Mouse (Mus musculus): ENCODE results near the gene Hipk1. TPM values are rescaled to one million over a fixed set of nuclear protein-coding genes. Genes with fewer than 3 reads are reported as not detected.
"Not testable (repeated sequence)": the region's sequence is repeated elsewhere in the genome, so short reads cannot be mapped to it uniquely, and the experiment has no call there.

Hipk1 gene
- 100 to 1,000 TPM; 102 to 117 TPM for total RNA-seq (2021)

GRCm38 (mm10) chr3:103791230-103792110 is at the start of gene Hipk1:
Gene Hipk1, minus strand, starts transcription at chr3:103791563.
- intact Hi-C loops (cut with DNase I) = loop anchor here (1.0 kb wide), 1 partner anchor 18 kb away; the partner anchor contains the start of genes Ap4b1, Dclre1b and Gm43064
- DNase-seq = peak; percentile 95 to 96

GRCm38 (mm10) chr3:103840946-103841345 is 49.6 kb upstream of the Hipk1 start:
- intact Hi-C loops (cut with DNase I); DNase-seq: not testable (repeated sequence)

DNA sequence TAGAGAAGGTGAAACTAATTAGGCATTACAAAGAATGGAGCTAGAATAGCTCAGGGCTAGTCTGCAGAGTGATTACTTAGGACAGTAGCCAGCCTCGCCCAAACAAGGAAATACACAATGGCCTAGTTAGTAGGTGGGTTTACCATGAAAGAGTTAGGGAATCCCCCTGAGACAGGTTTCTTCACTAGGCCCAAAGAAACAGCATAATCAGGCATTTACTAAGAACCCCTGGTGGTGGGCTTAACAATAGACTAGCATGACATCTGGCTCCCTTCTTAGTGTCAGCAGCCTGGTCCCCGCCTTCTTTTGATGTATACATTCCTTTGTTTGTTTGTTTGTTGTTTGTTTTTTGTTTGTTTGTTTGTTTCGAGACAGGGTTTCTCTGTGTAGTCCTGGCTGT is 48.8 kb upstream of the Hipk1 start:
- intact Hi-C loops (cut with DNase I); DNase-seq: not testable (repeated sequence)

DNA sequence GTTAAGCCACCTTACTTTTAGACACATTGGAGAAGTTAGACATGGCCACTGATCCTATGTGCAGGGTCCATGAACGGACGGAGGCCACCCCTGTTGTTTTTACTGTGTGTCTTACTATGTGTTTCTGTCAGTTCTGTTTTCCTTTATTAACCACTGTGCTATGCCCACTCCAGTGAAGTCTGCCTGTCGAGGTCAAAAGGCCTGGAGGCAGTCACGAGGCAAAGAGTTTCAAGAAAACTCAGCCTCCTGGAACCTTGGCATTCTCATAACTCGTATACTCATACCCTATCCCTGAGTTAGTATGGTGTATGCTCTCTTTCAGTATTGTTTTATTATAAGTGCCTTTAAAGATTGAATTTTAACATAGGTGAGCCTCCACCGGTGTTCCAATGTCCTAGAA is 48.3 kb upstream of the Hipk1 start:
- intact Hi-C loops (cut with DNase I) = no loop called here
- DNase-seq = no peak

- DNase-seq = no peak
- intact Hi-C loops (cut with DNase I) = no loop called here
Measured at GRCm38 (mm10) chr3:103836453-103836852, 45.1 kb upstream of the Hipk1 start.

GRCm38 (mm10) chr3:103835951-103836310 is 44.6 kb upstream of the Hipk1 start:
- DNase-seq = no peak
- intact Hi-C loops (cut with DNase I) = no loop called here

GRCm38 (mm10) chr3:103835272-103835950 is 44.0 kb upstream of the Hipk1 start:
- DNase-seq = no peak
- intact Hi-C loops (cut with DNase I) = no loop called here

DNA sequence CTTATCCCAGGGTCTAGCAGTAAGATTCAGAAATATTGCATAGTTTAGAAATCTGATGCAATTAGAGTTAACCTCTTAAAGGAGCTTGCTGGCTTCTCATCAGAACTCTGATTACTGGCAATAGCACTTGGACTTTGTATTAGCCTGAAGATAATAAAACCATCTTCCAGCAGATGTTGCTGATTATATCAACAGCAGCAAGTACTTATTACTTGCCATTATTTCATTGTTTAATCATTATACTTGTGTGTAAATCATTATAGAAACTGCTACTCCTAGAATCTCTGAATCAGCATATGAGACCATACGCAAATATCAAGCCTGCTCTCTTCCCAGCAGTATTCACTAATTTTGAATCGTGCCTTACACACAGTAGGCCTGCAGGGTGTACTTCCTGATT is 42.6 kb upstream of the Hipk1 start:
- no peak for DNase-seq
- intact Hi-C loops (cut with DNase I) = loop anchor here (5.0 kb wide), 1 partner anchor 53 kb away; no protein-coding TSS in a partner anchor

- DNase-seq = no peak
- intact Hi-C loops (cut with DNase I) = loop anchor here (5.0 kb wide), 1 partner anchor 55 kb away; no protein-coding TSS in a partner anchor
Measured at GRCm38 (mm10) chr3:103832426-103832825, 41.1 kb upstream of the Hipk1 start, which contains the start of gene Bcl2l15. Gene Bcl2l15, plus strand, starts transcription at chr3:103832601.

- intact Hi-C loops (cut with DNase I) = loop anchor here (5.0 kb wide), 1 partner anchor 56 kb away; no protein-coding TSS in a partner anchor
- DNase-seq = no peak
Measured at GRCm38 (mm10) chr3:103831146-103831545, 39.8 kb upstream of the Hipk1 start.

DNA sequence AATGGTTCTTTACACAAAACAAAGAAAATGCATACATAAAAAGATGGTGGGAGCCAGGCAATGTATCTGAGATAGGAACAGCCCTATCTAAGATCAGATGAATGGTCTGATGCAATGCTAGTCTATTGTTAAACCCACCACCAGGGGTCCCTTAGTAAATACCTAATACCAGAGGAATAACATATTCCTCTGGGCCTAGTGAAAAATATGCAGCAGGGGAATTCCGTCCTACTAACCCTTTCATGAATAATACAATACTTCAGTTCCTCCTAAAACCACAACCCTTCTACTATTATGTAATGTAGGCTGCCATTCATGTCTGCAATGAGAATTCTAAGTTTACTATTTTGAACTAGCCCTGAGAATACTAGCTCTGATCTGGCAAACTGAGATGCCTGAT is 39.3 kb upstream of the Hipk1 start:
- intact Hi-C loops (cut with DNase I) = loop anchor here (5.0 kb wide), 1 partner anchor 57 kb away; no protein-coding TSS in a partner anchor
- DNase-seq = not testable (repeated sequence)

- DNase-seq = no peak
- intact Hi-C loops (cut with DNase I) = no loop called here
Measured at GRCm38 (mm10) chr3:103829036-103829435, 37.7 kb upstream of the Hipk1 start.

DNA sequence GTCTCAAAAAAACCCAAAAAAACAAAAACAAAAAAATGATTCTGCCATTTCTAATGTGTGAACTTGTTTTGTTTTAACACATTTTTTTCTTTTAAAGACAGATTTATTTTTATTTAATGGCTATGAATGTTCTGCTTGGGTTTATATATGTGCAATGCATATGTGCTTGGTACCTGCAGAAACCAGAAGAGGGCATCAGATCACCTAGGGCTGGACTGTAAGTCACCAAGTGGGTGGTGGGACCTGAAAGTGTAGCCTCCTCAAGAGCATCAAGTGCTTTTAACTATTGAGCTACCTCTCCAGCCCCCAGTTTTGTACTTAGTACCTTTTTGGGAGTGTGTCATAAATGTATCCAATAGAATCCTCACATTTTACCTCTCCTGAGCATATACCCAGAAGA is 36.2 kb upstream of the Hipk1 start:
- intact Hi-C loops (cut with DNase I) = no loop called here
- no peak for DNase-seq

DNA sequence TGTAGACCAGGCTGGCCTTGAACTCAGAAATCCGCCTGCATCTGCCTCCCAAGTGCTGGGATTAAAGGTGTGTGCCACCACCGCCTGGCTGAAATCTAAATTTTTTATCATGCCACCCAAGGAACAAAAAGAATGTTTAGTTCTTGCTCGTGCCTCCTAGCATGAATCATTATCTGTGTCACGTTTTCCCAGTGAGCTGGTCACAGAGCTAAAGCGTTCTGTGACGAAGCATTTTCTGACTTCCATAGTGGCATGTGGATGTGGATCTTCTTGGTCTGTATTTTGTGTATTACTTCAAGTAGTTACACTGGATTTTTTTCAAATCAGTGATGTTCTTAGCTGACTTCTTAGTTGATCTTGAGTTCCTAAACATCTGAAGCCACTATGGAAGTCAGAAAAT is 19.6 kb upstream of the Hipk1 start:
- intact Hi-C loops (cut with DNase I) = loop anchor here (2.0 kb wide), 1 partner anchor 72 kb away; the partner anchor contains the start of genes Gm10964 and Olfml3

GRCm38 (mm10) chr3:103809799-103810150 is 18.4 kb upstream of the Hipk1 start:
- intact Hi-C loops (cut with DNase I) = loop anchor here (1.0 to 5.0 kb wide), 3 partner anchors 18 to 71 kb away; partner anchors contain the start of genes Gm10964, Hipk1 and Olfml3
- no peak for DNase-seq

More for the DNA sequence above, 19.6 kb upstream of the Hipk1 start:
- no peak for DNase-seq

DNA sequence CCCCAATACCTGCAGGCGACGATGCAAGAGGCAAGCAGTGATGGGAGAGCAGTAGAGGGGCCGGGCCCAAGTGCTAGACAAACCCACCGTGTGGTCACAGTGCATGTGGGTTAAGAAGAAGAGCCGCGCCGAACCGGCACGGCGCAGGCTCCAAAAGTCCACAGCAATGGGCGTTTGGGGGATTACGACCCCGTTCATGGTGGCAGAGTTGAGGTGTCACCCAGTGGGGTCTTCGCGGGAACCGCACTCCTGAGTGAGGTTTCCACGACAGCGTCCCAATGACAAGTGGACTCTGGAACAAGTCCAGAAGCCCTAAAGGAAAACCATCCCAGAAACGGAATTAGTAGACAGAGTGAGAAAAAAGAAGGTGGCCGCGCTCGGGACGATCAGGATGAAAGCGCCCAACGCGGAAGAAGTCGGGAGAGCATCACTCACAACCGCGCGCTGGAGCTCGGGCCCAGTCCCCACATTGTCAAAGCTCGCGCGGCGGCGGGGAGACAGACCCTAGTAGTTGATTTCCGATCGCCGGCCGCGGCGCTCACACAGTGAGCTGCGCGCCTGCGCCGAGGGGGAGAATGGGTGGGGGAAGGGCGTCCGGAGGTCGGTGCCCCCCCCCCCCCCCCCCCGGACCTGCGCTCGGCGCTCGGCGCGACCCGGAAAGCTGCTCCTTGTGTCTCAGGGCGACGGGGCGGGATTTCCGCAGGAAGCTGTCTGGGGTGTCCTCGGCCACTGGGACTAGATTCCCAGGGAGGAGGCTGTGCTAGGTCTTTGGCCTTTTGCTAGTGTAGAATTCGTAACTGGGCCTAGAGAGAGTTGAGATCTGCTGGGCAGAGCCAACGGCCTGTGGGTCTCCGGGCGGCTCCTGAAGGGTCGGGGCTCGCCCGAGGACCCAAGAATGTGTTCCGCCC is 17.8 kb upstream of the Hipk1 start, which contains the start of the genes Dclre1b, Ap4b1 and Gm43064:
Gene Dclre1b, minus strand, starts transcription at position 554 of the 908 bp plus-strand sequence.
Gene Ap4b1, plus strand, starts transcription at position 630 of the 908 bp plus-strand sequence.
Gene Gm43064, plus strand, starts transcription at position 683 of the 908 bp plus-strand sequence.
- intact Hi-C loops (cut with DNase I) = loop anchor here (1.0 to 5.0 kb wide), 2 partner anchors 18 to 37 kb away; partner anchors contain the start of gene Hipk1
- DNase-seq = peak; percentile 93 to 94

DNA sequence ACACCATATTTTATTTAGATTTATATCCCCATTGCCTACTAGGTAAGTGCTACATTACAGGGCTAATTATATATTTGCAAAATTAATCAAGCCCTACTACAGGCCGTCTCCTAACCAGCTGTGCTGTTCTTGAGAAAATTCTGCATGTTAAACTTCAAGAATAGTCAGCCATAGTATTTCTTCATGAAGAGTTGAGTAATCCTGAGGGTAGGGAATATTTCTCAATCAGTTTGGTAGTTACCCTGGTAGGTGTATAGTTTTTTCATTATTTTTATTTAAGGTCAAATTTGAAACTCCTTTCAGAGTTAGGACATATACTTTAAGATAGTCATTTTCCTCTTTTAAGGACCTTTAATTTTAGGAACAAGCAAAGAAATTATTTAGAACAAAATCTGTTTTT is 14.3 kb upstream of the Hipk1 start:
- intact Hi-C loops (cut with DNase I) = loop anchor here (5.0 kb wide), 1 partner anchor 33 kb away; no protein-coding TSS in a partner anchor
- DNase-seq = no peak

DNA sequence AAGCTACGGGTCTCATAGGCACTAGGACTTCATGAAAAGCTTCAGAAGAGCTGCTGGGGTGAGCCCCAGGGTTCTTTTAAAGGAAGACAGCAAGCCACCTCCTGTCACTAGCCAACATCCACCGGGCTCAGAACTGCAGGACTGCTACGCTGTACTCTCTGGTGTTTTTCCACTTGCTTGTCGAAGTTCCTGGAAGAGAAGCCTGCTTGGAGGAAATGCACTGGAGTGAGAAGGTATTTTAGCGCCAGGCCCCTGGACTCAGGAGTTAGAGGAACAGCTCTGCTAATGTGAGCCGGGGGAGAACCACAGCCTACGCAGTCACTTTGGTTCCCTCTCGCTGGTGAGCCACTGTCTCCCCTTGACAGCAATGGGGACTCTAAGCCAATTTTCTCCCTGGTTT is 11.5 kb upstream of the Hipk1 start:
- DNase-seq = peak in 1 of 2 experiments; percentile 23
- intact Hi-C loops (cut with DNase I) = no loop called here

- intact Hi-C loops (cut with DNase I) = no loop called here
- peak; percentile 91 for DNase-seq
Measured at GRCm38 (mm10) chr3:103801631-103802531, 10.5 kb upstream of the Hipk1 start.
